Mouse (Mus musculus) lung, postnatal 0 days (tissue): Measurements from ENCODE around the gene Ascl3.

Source experiments
- CTCF ChIP-seq: IDR thresholded peaks from 2 replicates; pipeline ENCODE4 v1.5.1; 2016; ENCODE audit warnings: antibody characterized with exemption, mild to moderate bottlenecking
- EP300 ChIP-seq: IDR thresholded peaks from 2 replicates; pipeline ENCODE4 v1.6.1; 2016; ENCODE audit warnings: antibody characterized with exemption, mild to moderate bottlenecking, control low read depth

- TF ChIP-seq CTCF = no peak
- TF ChIP-seq EP300 = no peak
Measured at GRCm38 (mm10) chr7:109768699-109769383, 37.3 kb upstream of the Ascl3 start.
